Mouse (Mus musculus) granulocyte monocyte progenitor cell, adult 5-6 weeks (primary cell): ENCODE measurements around the gene Ly6g6f. TPM values are rescaled to one million over a fixed set of nuclear protein-coding genes. Genes with fewer than 3 reads are reported as not detected.

ENCODE experiments used
- ATAC-seq: replicated peaks from 2 replicates; pipeline ENCODE4 v1.8.0; 2016; ENCODE audit warnings: mild to moderate bottlenecking, moderate TSS enrichment, inconsistent platforms; ENCODE audit not compliant: poor library complexity, severe bottlenecking
- total RNA-seq, 2 experiments: library from RNA; stranded (forward) in 1 of 2; stranded (reverse) in 1 of 2; fragments of 200-712, 200-1000 nt in 1 of 2; fragments of >200 nt in 1 of 2; fragmentation: Nextera tagmentation in 1 of 2; gene quantifications; 2 replicates each; pipeline ENCODE4 v1.2.3; 2014 to 2017

Ly6g6f gene
- total RNA-seq, 2 experiments from 2014 or later: not detected

DNA sequence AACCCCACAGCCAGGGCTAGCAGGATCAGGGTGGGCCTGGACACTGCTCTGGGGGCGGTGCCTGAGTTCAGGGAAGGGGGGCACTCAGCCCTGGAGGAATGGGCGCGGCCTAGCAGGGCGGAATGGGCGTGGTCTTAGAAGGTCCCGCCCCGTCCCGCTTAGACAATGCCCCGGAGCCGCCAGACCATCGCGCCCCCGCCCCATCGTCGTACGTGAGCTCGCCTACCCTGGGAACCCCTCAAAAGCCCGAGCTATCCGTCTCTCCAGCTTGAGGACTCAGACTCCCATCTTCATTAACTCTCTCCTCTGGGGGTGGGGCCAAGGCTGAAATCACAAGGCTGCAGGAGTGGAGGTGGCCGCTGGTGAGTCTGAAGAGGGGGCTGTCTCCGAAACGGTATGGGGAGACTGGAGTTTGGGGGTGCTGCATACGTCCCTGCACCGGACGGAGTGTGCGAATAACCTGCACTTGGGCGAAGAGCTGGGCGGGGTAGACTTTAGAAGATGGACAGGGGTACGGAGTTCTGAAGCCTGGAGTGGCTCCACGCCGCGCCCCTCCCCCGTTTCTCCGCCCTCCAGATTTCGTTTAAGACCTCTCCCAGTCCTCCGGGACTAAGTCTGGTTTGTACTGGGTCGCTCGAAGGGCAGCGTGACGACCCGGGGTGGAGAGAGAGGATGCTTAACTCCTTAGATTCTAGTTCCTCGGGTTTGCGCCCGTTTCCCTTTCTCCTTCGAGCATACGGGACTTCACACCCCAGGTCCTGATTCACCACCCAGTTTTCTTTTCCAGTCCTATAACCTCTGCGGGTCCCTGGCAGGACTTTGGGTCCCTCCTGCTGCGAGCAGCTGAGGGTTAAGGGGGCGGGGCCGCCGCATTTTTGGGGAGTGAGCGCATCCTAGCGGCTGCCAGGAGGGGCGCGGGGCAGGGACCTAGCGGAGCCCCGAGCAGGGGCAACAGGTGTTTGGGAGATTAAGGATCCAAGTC is 26.2 kb downstream of the Ly6g6f start, which contains the start of gene Ddah2:
Ddah2 (plus strand) TSS at position 125 of the 982 bp plus-strand sequence.
- ATAC-seq: peak; percentile 83

DNA sequence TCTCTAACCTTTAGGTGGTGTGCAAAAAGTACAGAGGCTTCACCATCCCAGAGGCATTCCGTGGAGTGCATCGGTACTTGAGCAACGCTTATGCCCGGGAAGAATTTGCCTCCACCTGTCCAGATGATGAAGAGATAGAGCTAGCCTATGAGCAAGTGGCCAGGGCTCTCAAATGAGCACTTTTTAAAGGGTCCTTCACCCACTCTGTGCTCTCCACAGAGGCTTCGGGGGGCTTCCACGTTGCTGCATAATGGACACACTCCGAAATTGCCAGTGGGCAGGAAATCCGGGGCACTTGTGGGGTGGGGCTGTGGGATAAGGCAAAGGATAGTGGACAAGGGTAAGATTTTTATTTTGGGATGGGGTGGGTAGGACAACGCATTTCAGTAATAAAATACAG is 27.1 kb downstream of the Ly6g6f start:
- ATAC-seq: no peak

DNA sequence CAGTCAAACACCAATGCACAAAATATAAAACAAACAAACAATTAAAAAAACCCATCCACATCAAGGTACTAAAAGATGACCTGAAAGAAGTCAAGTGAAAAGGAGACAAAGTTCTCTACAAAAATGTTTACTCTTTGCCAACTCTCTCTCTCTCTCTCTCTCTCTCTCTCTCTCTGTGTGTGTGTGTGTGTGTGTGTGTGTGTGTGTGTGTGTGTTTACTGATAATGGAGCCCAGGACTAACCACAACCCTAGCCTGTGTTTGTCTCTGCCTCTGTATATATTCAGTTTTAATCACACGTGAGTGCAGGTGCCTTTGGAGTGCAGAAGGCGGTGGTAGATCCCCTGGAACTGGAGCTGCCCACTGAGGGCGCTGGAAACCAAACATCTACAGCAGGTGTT is 28.3 kb downstream of the Ly6g6f start:
- no peak for ATAC-seq

DNA sequence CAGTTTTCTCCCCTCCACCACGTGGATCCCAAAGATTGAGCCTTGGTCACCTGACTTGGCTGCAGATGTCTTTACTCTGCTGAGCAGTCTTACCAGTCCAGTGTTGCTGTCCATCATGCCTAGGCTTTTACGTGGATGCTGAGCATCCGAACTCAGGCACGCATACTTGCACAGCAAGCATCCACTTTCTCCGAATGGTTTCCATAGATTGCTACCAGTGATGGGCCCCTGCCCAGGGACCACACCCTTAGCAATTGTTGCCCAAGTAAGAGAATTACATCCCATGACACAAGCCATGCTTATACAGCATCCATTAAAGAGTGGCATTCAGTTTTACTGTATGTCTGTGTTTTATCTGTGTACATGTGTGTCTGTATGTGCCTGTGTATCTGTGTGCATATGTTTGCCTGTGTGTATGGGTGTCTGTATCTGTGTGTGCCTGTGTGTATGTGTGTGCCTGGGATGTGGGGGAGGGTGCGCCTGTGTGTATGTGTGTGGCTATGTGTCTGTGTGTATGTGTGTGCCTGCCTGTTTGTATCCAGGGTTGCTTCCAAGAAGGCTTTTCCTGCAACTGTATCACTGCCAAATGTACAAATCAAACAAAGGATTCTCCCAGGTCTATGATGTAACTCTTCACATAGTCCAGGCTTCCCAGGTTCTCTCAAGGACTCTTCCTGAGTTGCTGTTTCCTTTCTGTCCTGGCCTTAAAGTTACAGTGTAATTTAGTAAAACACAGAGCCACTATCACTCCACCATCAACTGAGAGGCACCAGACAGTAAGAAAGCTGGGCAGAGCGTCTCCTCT is 29.5 kb downstream of the Ly6g6f start:
- ATAC-seq: no peak

DNA sequence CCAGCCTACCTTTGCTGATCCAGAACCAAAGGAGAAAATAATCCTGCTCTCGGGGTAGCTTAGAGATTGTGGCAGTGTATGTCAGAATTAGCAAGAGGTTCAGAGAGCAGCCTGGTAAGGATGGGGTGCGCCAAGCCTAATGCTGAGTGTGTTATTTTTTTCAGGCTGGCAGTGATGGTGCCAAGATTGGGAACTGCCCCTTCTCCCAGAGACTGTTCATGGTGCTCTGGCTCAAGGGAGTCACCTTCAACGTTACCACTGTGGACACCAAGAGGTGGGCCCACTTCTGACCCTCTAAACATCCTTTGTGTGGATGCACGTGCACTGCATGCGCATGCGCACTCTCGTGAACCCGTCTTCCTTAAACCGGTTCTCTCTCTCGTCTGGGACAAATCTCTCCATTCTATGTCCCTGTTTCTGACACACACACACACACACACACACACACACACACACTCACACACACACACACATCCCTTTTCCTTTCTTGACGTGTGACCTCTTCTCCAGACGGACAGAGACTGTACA is 33.1 kb downstream of the Ly6g6f start:
- no peak for ATAC-seq

DNA sequence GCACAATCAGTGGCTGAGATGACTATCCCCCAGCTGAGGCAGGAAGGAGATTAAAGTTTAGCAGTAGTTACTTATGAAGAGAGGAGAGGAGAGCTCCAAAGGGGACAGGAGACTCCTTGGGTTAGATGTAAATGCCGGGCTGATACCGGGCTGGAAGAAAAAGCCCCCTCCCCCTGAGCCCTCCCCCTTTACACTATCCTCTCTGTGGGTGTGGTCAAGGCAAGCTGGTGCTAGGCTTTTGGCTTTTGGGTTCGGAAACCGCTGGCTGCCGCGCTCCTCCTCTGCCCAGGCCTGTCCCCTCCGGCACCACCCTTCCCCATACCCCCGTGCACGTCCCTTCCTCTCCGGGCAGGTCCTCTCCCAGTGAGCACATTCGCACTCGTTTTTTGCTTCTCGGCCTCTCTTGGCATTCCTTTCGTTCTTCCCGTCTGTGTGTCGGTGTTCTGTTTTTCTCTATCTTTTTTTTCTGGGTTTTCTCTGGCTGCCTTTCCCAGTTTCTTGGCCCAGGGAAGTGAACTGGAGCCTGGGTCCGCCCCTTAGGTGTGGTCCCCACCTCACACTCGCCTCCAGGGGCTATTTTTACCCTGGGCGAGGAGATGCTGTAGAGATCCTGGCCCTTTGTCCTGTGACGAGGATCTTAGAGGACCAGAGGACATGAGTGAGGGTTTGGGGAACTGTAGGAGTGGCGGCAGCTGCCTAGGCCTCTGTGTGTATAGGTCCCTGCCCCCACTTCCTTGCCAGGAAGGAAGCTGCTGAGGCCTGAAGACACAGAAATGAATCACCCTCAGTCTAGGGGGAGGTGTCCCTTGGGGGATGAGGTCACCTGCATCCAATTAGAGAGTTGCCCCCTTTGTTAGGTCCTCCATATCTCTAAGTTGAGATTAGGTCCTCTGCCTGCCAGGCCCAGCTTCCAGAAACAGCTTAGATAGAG is 34.0 kb downstream of the Ly6g6f start:
- peak; percentile 66 for ATAC-seq

DNA sequence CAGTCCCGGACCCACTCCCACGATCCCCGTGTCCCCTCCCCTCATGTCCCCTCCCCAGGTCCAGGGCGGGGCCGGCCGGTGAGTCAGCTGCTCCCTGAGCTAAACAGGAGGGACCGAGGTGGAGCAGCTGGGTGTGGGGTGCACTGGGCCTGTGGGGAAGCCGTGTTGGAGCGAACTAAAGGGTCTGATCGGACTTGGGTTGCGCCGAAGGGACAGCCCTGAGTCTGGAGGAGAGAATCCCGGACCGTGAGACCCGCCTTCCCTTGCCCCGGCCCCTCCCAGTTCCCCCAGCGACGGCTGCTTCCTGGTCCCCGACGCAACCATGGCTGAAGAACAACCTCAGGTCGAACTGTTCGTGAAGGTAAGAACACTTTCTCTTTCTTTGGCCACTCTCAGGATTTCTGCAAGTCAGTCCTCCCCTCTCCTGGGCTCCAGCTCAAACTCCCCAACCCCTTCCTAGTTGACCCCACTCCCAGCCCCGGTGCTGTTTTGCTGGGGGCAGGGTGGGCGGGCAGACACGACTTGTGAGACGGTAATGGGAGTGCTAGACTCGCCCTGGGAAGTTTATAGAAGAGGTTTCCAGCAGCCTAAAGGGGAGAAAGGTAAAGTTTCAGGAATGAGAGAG is 35.2 kb downstream of the Ly6g6f start:
- peak; percentile 18 for ATAC-seq

DNA sequence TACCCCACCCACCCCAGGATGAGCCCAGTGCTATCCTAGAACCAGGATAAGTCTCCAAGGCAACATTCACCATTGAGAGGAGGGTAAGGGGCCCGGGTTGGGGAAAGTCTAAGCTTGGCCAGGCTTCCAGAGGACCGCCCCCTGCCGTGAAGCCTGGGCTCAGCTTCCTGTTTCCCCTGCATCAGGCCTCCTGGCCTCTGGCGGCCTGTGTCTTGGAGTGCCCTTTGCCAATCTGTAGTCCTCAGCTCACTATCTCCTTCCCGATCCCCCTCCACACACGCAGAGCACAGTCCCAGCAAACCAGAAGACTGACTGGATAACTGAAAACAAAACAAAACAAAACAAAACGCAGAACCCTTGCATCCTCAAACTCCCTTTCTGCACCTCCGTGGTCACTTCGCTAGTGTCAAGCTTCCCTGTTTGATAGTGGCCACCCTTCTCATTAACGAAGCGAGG is 35.8 kb downstream of the Ly6g6f start, which contains the start of gene Clic1:
Clic1 (plus strand) TSS at position 406 of the 456 bp plus-strand sequence.
- ATAC-seq: peak; percentile 15; the same call in 1 of the 2 replicates

DNA sequence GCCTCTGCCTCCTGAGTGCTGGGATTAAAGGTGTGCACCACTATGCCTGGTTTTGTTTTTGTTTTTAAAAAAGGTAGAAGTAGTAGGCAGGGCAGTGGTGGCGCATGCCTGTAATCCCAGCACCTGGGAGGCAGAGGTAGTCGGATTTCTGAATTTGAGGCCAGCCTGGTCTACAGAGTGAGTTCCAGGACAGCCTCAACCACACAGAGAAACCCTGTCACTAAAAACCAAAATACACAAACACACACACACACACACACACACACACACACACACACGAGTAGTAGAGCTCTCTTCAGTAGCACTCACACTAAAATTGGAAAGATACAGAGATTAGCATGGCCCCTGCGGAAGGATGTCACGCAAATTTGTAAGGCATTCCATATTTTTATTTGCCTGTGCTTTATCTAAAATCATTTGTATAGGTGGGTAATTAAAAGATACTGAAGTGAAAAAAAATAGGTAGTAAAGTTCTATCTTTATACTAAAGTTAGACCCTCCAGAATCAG is 36.4 kb downstream of the Ly6g6f start:
- ATAC-seq: no peak

DNA sequence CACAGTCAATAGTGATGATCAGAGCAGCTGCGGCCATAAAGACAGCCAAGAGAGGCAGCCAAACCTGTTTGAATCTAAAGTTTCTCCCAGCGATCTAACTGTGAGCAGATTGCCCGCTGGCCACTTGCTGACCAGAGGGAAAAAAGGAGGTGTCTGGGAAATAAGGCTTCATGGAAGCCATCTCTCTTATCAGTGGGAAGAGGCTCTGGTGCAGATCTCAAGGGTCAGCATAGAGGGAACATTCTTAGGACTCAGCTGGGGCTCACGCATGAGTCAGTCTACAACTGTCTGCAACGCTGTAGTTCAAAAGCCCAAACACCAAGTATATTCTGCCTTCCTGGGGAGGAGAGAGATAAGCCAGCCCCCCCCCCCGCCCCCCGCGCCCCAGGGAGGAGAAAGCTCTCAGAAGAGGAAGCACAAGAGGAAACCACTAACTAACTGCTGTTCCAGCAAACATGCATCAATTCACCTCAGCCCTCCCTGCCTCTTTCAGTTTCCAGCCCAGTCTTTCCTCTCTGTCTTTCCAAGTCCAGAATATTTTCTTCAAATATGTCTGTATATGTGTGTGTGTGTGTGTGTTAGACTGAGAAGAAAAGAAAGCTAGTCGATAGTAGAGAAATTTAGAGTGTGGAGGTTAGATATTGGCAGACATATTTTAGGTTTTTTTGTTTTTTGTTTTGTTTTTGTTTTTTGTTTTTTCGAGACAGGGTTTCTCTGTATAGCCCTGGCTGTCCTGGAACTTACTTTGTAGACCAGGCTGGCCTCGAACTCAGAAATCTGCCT is 37.1 kb downstream of the Ly6g6f start:
- ATAC-seq: 0 out of 2 replicates have a peak, but pooled peaks have one; percentile 5

DNA sequence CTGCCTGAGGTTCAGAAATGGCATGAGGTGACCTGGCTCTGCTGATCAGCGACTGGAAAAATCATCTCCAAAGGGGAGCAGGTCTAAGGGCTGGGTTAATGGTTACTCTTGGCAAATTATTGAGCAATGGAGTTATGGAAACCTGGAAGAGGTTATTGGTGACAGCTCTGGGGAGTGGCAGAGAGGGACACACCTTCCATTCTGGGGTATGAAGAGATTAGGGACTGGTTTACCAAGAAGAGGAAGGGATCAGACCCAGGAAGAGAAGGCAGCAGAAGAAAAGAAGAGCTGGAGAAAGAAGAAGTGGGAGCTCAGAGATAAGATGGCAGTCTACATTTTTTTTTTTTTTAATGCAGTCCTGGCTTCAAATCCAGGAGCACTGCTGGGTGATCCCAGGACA is 37.7 kb downstream of the Ly6g6f start:
- peak; percentile 7; the same call in 1 of the 2 replicates for ATAC-seq

DNA sequence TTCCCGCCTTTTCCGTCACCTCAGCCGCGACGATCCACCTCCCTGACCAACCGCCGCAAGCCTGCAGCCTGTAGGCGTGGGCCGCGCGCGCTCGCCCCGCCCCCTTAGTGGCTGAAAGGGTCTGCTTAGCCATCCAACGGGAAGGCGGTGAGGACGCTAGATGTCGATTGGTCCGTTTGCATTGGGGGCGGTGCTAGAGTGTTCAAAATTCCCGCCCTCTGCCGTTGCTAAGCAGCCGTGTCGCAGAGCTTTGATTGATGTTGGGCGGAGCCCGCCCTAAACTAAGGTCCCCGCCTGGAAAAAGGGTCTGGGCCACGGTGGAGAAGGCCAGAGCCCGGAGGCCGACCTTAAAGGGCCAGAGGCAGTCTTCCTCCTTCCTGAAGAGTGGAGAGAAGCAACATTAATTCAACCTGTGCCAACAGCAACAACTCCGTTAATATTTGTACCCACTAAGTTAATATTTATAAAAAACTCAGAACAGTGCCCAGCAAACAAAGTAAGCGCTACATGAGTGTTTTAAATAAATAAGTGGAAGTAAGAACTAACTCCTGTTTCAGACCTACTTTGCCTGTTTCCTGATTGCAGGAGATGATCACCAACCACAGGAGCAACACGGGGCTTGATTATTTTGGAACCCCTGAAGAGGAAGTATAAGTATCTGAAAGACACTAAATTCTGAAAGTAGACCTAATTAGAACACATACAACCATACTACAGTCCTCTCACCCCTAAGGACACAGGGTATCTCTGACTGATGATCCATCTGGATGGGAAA is 38.5 kb downstream of the Ly6g6f start, which contains the start of gene Msh5:
Msh5 (minus strand) TSS at position 65 of the 775 bp plus-strand sequence.
- ATAC-seq: peak; percentile 72

DNA sequence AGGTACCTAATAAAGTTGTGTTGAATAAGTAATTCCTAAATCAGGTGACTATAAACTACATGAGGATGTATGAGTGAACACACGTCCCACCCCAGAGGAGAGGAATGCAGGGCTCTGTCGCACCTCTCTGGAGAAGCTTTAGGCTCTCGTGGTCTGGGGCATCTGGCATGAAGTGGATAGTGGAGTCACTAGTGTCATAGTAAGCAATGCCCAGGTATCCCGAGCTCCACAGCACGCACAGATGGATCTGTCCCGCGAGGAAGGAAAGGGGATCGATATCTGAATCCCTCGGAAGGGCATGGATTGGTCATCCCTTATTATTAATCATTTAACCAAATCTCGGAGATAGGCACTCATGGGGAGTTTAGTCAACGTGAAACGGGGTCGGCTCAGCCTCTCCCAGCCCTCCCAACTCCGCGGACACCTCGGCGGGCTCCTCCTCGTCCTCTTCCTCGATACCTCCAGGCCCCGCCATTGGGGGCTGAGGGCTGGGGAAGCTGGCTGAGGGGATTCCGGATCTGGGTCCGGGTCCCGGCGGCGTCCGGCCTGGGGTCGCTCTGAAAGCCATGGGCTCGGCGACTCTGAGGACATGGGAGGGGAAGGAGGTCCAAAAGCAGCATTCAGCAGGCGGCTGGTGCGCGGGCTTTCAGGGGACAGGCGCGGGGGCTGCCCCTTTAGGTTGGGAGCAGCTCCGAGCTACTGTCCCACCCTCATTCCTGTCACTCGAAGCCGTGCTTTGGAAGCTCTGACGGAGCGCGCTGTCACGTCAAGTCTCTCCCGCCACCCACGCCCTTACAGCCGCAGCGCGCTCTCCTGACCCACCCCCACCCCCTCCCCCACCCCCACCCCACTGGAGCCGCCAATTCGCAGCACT is 39.4 kb downstream of the Ly6g6f start:
- ATAC-seq: no peak

DNA sequence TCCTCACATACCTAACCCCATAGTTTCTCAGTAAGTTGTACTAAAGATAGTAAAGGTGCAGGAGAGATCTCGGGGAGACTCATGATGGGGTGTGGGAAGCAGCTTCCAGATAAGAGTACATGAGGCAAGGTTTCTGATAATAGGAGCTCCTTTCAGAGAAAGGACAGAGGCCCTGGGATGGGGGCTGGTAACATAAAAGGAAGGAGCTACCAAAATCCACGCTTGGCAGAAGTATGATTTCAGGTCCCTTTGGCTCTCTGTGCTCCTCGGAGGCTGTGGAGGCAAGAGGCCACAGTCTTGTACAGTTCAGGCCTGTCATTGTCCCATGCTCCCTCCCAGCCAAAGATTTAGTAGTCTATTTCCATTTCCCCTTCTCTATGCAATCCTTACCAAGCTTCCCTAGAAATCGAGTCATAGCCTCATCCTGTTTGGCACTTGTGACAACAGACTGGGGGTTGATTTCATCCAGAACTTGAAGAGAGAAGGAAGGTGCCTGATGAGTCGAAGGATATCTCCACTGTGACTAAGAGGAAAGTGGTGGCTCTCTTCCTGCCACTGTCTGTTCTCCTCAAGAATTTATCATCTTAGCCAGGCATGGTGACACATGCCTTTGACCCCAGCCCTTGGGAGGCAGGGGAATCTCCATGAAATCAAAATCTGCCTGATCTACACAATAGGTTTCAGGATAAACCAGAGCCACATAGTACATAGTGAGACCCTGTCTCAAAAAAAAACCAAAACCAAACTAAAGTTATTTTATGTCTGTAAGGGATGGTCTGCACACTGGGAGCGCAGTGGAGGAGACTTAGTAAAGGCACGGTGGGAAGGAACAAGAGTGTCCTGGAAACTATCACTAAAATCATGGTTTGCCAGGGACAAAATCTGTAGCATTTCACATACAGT is 40.3 kb downstream of the Ly6g6f start:
- no peak for ATAC-seq

DNA sequence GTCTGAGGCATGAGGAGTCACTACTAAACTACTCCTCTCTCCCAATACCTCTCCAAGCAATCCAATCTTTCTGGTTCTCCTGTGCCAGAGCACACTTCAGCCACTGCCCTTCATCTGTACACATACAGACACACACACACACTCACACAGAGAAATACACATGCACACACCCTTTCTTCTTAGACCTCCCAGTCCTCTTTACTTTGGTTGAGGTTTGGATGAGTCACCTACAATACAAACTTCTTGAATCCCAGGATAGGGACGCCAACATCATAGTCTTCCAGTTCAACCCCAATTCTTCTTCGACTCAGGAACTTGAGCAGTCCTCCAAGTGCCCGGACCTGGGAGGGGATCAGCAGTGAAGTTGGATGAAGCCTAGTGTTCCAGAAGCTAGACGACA is 41.6 kb downstream of the Ly6g6f start:
- no peak for ATAC-seq
